Mouse (Mus musculus): ENCODE data around the gene Bhmt. TPM values are rescaled to one million over a fixed set of nuclear protein-coding genes. Genes with fewer than 3 reads are reported as not detected.

Bhmt gene
- polyA plus RNA-seq, 1 experiment from 2014 or later: not detected

- no peak for DNase-seq
- no peak for ATAC-seq (ENCODE audit: insufficient read depth)
- no peak overlapping the region for H3K27ac ChIP-seq (ENCODE audit: low read depth)
- no peaks in the 10 kb centered on the region for H3K9me3 ChIP-seq (ENCODE audit: low read depth, low read length)
- no peak for TF ChIP-seq CTCF (IDR thresholded peaks at IDR 0.05; ENCODE audit: low read depth)
- H3K4me3 ChIP-seq (ENCODE audit: low read depth, low read length): no peak overlapping the region
- no peak overlapping the region for H3K4me2 ChIP-seq
- H3K27me3 ChIP-seq (ENCODE audit: insufficient read depth, low read length): no peaks in the 10 kb centered on the region
- WGBS: 51% methylated on average over 4 of the region's 4 CpGs
- H3K9ac ChIP-seq: no peak overlapping the region
- H3K4me1 ChIP-seq (ENCODE audit: insufficient read depth): no peaks in the 10 kb centered on the region
- H3K36me3 ChIP-seq (ENCODE audit: insufficient read depth): no peaks in the 10 kb centered on the region
These were observed 68.1 kb downstream of the Bhmt start for GRCm38 (mm10) chr13:93569676-93570075.

Other genes starting within 250 kb of the Bhmt start
- gene Jmy, start 138.2 kb downstream of the Bhmt start, polyA plus RNA-seq (2014; fragmentation: Nextera tagmentation; extraction: Ambion mirVana): 6.6 and 7.9 TPM in 2 replicates
- gene Bhmt2, start 36.3 kb upstream of the Bhmt start, polyA plus RNA-seq (2014; fragmentation: Nextera tagmentation; extraction: Ambion mirVana): not detected in 2 replicates
- not detected in 2 replicates for gene Dmgdh, start 36.5 kb upstream of the Bhmt start, polyA plus RNA-seq (2014; fragmentation: Nextera tagmentation; extraction: Ambion mirVana)
- gene Arsb, start 133.7 kb upstream of the Bhmt start, polyA plus RNA-seq (2014; fragmentation: Nextera tagmentation; extraction: Ambion mirVana): 20.3 and 21.2 TPM in 2 replicates